Mouse (Mus musculus): Measurements from ENCODE around the gene Jph3.

Gene Jph3

GRCm38 (mm10) chr8:121729323-121729722 lies at the start of gene Jph3:
TSS of gene Jph3 (plus strand) at chr8:121729623.
- DNase-seq (ENCODE audit: low spot score) = no peak

DNA sequence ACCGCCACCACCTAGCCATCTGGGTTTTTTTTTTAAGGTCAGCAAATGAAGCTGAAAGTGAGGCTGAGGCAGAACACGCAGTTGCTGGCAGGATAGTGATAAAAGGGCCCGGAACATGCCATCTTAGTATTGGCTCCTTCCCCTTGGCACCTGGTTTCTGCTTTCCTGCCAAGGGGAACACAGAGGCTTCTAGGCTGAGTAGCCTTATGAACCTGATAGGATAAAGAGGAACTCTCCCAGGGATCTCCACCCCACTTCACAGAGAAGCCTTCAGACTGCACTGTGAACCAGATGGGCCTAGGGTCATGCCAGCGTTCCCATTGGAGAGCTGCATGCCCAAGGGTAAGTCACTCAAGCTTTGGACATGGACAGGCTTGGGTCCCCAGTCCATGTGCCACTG lies 48.5 kb upstream of the Jph3 start:
- DNase-seq (ENCODE audit: low spot score) = no peak

- DNase-seq (ENCODE audit: low spot score) = no peak
Measured at GRCm38 (mm10) chr8:121681457-121681856, 48.0 kb upstream of the Jph3 start.

GRCm38 (mm10) chr8:121683083-121683832 lies 46.2 kb upstream of the Jph3 start:
- no peak for DNase-seq (ENCODE audit: low spot score)

DNA sequence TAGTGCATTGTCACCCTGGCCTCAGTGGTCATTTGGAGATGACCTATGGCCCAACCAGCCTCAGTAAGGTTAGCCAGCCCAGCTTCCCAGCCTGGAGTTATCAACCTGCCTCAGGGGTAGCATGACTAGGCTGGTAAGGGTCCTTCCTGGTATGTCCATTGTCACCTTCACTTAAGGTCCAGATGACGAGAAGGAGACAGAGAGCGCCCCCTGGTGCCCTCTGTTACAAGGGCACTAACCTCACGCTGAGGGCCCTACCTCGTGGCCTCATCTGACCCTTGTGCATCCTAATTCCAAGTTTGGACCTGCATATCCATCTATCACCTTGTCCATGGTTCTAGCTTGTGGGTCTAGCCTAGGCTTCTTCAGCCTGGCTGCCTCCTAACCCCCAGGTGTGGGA lies 44.0 kb upstream of the Jph3 start:
- no peak for DNase-seq (ENCODE audit: low spot score)

- DNase-seq (ENCODE audit: low spot score) = no peak
Measured at GRCm38 (mm10) chr8:121687455-121688161, 41.8 kb upstream of the Jph3 start.

DNA sequence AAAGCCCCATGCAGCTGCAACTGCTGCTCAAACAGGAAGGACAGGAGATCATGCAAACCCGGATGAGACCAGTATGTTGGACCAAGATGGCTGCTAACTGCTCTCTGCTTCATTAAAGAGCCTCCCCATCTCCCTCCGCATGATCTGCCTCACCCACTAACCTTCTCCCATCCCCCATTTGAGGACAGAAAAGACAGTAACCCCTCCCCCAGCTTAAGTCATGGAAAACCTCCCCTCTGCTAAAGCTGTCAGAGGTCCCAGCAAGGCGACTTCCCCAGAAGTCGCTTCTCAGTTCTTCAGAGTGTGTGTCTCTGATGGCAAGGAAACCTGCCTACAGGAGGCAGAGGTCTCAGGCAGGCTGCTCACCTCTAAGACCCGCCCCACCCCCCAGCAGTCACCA lies 40.9 kb upstream of the Jph3 start:
- DNase-seq (ENCODE audit: low spot score) = no peak

- peak; percentile 22 for DNase-seq (ENCODE audit: low spot score)
Measured at GRCm38 (mm10) chr8:121694453-121694852, 35.0 kb upstream of the Jph3 start.

GRCm38 (mm10) chr8:121695585-121696184 lies 33.7 kb upstream of the Jph3 start:
- no peak for DNase-seq (ENCODE audit: low spot score)

DNA sequence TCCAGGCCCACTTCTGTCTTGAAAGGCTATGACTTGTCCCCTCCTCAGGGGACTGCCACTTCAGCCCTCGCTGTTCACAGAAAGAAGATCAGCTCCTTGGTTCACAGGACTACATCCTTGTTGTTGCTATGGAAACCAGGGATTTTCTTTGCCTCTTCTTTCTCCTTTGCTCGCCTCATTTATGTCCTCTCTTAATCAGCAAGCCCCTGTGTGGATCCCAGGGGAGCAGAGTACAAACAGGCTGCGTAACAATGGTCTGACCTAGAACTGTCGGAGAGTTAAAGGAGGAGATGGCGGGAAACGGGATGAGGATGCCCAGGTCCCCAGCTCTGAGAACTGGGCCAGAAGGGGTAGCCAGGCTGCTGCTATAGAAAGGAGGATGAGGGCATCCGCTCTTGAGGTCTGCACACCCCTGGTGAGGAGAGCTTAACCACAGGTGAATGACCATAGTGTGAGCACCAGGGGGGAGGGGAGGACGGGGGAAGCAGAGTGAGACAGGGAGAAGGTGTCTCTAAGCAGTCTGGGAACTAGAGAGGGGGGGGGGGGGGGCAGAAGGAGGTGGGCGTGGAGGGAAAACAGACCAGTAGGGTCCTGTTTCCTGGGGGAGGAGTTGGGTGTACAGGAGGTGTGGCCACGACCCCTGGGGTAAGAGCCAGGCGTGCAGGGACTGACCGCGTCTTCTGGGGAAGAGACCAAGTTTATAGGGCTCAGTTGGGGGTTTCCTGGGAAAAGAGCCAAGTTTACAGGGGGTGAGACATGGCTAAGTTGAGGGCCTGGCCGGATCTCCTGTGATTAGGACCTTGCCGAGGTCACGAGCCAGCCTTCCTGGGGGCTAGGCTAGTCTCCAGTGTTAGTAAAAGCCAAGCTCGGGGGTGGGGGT lies 31.4 kb upstream of the Jph3 start:
- DNase-seq (ENCODE audit: low spot score) = no peak

DNA sequence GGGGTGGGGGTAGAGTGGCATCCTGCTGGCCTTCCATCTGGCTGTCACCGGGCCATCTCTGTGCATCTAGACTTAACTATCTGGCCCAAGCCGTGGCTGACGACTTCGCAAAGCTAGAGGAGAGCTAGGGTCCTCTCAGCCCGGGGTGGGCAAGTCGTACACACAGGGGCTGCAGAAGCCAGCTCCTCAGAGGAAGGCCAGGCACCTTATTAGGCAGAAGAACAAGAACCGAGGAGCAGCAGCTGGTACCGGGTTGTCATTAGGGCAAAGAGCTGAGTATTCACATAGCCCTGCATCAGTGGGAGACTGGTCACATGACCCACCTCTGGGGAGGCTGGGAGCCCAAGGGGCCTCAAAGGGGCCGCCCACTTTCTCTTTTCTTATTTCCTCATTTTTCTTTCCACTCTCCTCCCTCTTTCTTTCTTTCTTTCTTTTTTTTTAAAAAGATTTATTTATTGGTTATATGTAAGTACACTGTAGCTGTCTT lies 30.8 kb upstream of the Jph3 start:
- no peak for DNase-seq (ENCODE audit: low spot score)

DNA sequence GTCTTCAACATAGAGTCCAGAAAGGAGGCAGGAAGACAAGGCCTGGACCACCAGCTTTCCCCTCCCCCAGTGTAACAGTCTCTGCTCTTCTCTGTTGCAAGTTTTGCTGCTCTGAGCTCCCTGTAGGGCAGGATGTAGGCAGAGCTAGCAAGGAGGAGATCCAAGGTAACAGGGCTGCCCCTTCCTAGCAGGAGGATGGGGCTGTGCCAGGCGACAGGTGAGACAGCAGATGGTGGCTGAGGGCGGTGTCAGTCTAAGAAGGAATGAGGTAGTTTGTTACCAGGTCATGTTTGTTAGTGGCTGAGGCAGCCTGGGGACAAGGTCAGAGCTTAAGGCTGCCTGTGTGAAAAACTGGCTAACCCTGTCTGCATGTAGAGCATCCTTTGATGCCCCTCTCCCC lies 29.5 kb upstream of the Jph3 start:
- no peak for DNase-seq (ENCODE audit: low spot score)

DNA sequence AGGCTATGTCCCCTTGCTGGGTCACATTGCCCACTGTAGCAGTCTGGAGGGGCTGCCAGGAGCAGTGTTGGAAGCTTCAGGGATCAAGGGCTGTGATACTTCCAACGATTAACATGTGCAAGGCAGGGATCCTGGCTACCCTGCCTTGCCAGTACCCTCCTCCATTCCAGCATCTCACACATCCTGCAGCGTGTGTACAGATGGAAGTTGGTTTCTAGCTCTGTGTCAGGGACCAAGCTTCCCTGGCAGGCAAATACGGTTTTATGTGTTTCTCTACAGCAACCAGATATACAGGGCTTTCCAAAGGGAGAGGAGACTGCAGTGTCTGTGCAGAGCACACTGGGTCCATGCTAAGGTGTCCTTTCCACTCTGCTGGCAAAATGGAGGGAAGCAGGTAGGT lies 24.2 kb upstream of the Jph3 start:
- DNase-seq (ENCODE audit: low spot score) = no peak

GRCm38 (mm10) chr8:121706956-121707355 lies 22.5 kb upstream of the Jph3 start:
- no peak for DNase-seq (ENCODE audit: low spot score)

GRCm38 (mm10) chr8:121708406-121708805 lies 21.0 kb upstream of the Jph3 start:
- no peak for DNase-seq (ENCODE audit: low spot score)

DNA sequence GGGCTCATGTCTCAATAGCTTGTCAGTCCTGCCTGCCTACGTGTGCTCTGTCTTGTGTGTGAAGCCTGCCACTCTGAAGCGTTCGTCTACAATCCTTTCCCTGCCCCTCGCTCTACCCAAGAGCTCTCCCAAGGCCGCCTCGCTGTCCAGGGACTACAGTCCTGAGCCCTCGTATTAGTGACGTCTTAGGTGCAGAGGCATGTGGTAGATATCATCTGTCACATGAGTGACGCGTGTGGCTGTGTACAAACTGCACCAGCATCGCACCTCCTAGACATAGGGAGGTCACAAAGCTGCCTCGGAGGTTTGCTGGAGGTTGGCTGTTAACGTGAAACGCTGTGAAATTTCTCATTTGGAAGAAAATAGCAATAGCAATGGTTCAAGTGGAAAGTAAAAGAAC lies 11.9 kb upstream of the Jph3 start:
- DNase-seq (ENCODE audit: low spot score) = no peak

DNA sequence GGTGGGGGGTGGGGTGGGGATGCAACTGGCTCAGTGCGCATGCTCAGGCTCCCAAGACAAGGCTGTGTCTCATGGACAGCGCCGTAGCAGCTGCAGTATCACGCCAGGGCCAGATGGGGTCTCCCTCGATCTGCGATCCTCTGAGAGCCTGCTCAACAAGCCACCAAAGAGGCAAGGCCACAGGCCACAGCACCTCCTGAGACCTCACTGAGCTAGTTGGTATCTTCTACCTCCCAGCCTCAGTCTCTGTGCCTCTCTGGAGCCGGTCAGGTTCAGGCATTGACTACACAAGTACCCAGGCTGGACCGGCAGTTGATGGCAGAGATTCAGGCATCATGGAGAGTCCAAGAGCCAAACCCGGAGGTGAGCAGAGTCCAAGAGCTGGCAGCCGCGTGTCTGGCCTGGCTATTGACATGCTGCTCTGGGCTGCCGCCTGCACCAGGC lies 11.4 kb upstream of the Jph3 start:
- no peak for DNase-seq (ENCODE audit: low spot score)

GRCm38 (mm10) chr8:121718925-121719324 lies 10.5 kb upstream of the Jph3 start:
- no peak for DNase-seq (ENCODE audit: low spot score)

DNA sequence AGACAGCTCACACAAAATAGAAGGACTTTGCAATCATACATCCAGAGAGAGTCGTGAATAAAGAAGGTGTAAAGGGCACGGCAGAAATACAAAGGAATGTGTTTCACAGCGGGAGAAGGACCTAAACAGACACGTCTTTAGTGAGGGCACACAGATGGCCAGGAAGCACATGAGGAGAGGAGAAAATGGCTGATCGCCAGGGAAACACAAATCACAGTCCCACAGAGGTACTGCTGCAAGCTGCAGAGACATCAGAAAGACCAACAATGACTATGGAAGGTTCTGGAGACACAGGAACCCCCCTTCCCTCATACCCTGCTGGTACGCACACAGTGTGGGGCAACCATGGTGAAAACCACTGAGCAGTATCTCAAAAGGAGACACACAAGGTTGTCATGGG lies 8.4 kb upstream of the Jph3 start:
- DNase-seq (ENCODE audit: low spot score) = no peak

DNA sequence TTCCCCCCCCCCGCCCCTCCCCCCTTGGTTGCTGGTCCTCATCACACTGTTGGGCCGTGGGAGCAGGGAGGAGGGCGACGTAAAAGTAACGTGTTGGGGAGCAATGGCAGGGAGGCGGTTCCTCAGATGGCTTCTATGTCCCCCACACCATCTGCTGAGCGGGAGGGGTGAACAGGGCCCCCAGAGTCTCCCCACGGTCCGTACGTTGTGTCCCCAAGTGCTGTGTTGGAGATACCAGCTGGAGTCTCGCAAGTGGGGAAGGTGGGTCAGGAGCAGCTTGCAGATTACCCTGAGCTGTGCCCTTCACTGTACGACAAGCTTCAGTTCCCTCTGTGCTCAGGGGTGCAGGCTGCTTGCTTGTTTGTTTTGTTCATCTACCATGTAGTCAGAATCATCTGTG lies 5.6 kb upstream of the Jph3 start:
- DNase-seq (ENCODE audit: low spot score) = no peak

GRCm38 (mm10) chr8:121727164-121727563 lies 2.3 kb upstream of the Jph3 start:
- DNase-seq (ENCODE audit: low spot score) = no peak

DNA sequence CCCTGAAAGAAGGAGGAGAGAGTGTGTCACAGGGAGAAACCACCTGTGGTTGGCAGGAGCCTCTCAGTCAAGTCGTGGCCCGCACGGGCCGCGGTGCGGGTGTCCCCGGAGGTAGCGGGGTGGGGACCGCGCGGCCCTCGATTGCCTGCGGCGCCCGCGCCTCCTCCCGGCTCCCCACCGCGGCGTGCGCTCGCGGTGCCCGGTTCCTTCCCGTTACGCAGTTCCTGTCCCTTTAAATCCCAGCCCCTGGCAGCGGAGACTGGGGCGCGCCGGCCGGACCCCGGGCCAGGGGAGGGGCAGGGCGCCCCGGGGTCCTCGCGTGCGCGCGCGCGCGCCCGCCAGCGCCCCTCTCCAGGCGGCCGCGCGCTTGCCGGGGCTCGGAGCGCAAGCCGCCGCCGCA lies 331 bp downstream of the Jph3 start:
- no peak for DNase-seq (ENCODE audit: low spot score)

Data from spleen, adult 12 weeks (tissue).